Mouse (Mus musculus) midbrain, postnatal 0 days (tissue): Measurements from ENCODE around the gene Ap2a2. TPM values are rescaled to one million over a fixed set of nuclear protein-coding genes. Genes with fewer than 3 reads are reported as not detected.

ENCODE experiments used
- ATAC-seq: fragments of 200-750 bp; cut with Nextera tagmentation; 2 replicates; pipeline ENCODE4 v1.8.0; 2017; ENCODE audit warnings: moderate number of reproducible peaks, mild to moderate bottlenecking, moderate TSS enrichment, moderate library complexity; ENCODE audit not compliant: low FRiP score
- DNase-seq: peaks from one replicate; pipeline ENCODE4 v3.0.0-alpha.2; 2015; ENCODE audit warnings: low spot score
- H3K27ac ChIP-seq: fragments of 300-500 bp; sonication (generic); 2 replicates; pipeline ENCODE4 v1.5.1; 2014; ENCODE audit warnings: low read depth, mild to moderate bottlenecking, low read length, mixed read lengths
- H3K27me3 ChIP-seq: fragments of 300-500 bp; sonication (generic); 2 replicates; pipeline ENCODE4 v1.6.1; 2014; ENCODE audit warnings: low read length, control low read depth, mixed read lengths; ENCODE audit not compliant: insufficient read depth
- H3K36me3 ChIP-seq: fragments of 300-500 bp; sonication (generic); 2 replicates; pipeline ENCODE4 v1.6.1; 2014; ENCODE audit warnings: low read length, control low read depth, mixed read lengths; ENCODE audit not compliant: insufficient read depth
- H3K4me1 ChIP-seq: fragments of 300-500 bp; sonication (generic); 2 replicates; pipeline ENCODE4 v1.6.1; 2014; ENCODE audit warnings: mild to moderate bottlenecking, control low read depth, antibody characterized with exemption, low read length, mixed read lengths; ENCODE audit not compliant: insufficient read depth
- H3K4me2 ChIP-seq: fragments of 300-500 bp; sonication (generic); 2 replicates; pipeline ENCODE4 v1.6.1; 2014; ENCODE audit warnings: low read depth, mild to moderate bottlenecking, low read length, mixed read lengths; ENCODE audit not compliant: poor library complexity, severe bottlenecking
- H3K4me3 ChIP-seq: fragments of 300-500 bp; sonication (generic); 2 replicates; pipeline ENCODE4 v1.5.1; 2014; ENCODE audit warnings: low read depth, mild to moderate bottlenecking, low read length, moderate library complexity
- H3K9ac ChIP-seq: fragments of 300-500 bp; sonication (generic); replicated peaks from 2 replicates; pipeline ENCODE4 v1.6.1; 2014; ENCODE audit warnings: mild to moderate bottlenecking, low read length, moderate library complexity, mixed read lengths; ENCODE audit not compliant: poor library complexity, severe bottlenecking
- H3K9me3 ChIP-seq: fragments of 300-500 bp; sonication (generic); 2 replicates; pipeline ENCODE4 v1.6.1; 2016; ENCODE audit warnings: low read length, control low read depth
- CTCF ChIP-seq: IDR thresholded peaks from 2 replicates; pipeline ENCODE4 v1.5.1; 2016; ENCODE audit warnings: antibody characterized with exemption, mild to moderate bottlenecking
- WGBS: fragments of 180-500 bp; shearing (Covaris S2); extraction: QIAGEN DNeasy Blood & Tissue Kit; methylation state at CpG from one replicate; pipeline ENCODE4 v1.1.7; 2014; 5-methylcytosine and 5-hydroxymethylcytosine counted together
- polyA plus RNA-seq: library from polyadenylated mRNA; unstranded; fragments of >200 nt; fragmentation: Nextera tagmentation; extraction: Ambion mirVana; gene quantifications from 2 replicates; pipeline ENCODE4 v1.2.1, GENCODE M21; 2015
- total RNA-seq: library from RNA; depleted of rRNA; stranded (reverse); fragments of >200 nt; gene quantifications from 2 replicates; pipeline ENCODE4 v1.2.3, GENCODE M21; 2014

Gene Ap2a2
- total and polyA plus RNA-seq, 2 experiments from 2014 or later, result 129 to 203 TPM

GRCm38 (mm10) chr7:141562421-141562851, 463 bp downstream of the Ap2a2 start:
- Histone ChIP-seq H3K4me1 (peaks cover 10% of the 10 kb centered on the region; the same call in 1 of the 2 replicates), H3K27ac (peak overlapping the region; percentile 91), H3K27me3 (no peaks in the 10 kb centered on the region), H3K4me3 (peak overlapping the region; percentile 86), H3K4me2 (peak overlapping the region; percentile 79), H3K9me3 (no peaks in the 10 kb centered on the region), H3K9ac (peak overlapping the region; percentile 91), H3K36me3 (no peaks in the 10 kb centered on the region)
- under 1% methylated on average over 33 of the region's 33 CpGs for WGBS
- no peak for TF ChIP-seq CTCF
- no peak for DNase-seq
- ATAC-seq, result peak; percentile 68

DNA sequence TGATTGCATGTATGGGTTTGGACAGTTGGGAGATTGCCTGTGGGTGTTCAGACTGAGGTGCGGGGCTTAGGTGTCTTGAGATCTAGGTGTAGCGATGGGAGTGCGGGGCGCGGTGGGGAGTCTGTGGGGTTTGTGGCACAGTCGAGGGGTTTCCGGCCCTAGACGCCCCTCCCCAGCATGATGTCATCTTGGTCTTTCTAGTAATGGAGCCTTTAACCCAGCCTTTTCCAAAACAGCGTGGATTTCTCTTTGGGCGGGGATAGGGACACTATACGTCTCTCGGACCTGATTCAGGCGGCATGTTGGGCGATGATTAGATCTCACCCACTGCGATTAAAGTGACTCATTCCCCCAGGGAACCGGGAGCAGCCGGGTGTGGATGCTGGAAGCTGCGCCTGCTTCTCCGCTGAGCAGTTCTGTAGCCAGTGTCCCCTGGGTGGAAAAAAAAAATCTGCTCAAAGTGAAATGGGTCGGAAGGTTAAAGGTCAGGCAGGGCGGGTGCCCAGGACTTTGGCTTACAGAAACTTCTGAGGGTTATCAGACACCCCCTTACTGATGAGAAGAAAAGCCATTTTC, 967 bp downstream of the Ap2a2 start:
- peak; percentile 12; the same call in 1 of the 2 replicates for ATAC-seq
- Histone ChIP-seq H3K36me3 (no peaks in the 10 kb centered on the region), H3K4me2 (peak overlapping the region; percentile 79), H3K9ac (peak overlapping the region; percentile 91), H3K4me3 (peak overlapping the region; percentile 86), H3K27me3 (no peaks in the 10 kb centered on the region), H3K4me1 (peaks cover 10% of the 10 kb centered on the region; the same call in 1 of the 2 replicates), H3K9me3 (no peaks in the 10 kb centered on the region), H3K27ac (peak overlapping the region; percentile 91)
- WGBS, result under 1% methylated on average over 21 of the region's 21 CpGs
- DNase-seq, result peak; percentile 65
- TF ChIP-seq CTCF, result no peak

- Histone ChIP-seq H3K4me2 (no peak overlapping the region), H3K36me3 (no peaks in the 10 kb centered on the region), H3K4me1 (peaks cover 10% of the 10 kb centered on the region; the same call in 1 of the 2 replicates), H3K4me3 (no peak overlapping the region), H3K27ac (no peak overlapping the region), H3K27me3 (no peaks in the 10 kb centered on the region), H3K9ac (0 out of 2 replicates have a peak overlapping the region, but pooled peaks have one; percentile 13), H3K9me3 (no peaks in the 10 kb centered on the region)
- ATAC-seq, result no peak
- DNase-seq, result no peak
- WGBS, result 79% methylated on average over 7 of the region's 7 CpGs
- TF ChIP-seq CTCF, result no peak
Measured at GRCm38 (mm10) chr7:141564561-141564960, 2.6 kb downstream of the Ap2a2 start.

DNA sequence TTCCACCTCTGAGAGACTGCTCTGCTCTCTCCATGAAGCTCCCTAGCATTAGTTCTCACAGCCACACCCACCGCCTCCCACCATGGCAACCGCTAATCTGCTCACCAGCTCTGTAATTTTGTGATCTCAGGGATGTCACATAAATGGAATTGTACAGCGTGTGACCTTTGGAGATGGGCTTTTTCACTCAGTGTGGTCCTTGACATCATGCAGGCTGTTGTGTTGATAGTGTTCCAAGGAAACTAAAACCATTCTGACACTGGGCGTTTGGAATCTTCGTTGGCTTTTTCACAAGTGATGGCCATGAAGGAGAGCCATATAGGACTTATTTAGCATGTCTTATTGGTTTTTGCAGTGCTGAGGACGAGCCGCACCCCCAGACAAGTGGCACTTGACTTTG, 4.6 kb downstream of the Ap2a2 start:
- TF ChIP-seq CTCF, result no peak
- no peaks in the 10 kb centered on the region for H3K9me3 ChIP-seq
- no peak overlapping the region for H3K4me2 ChIP-seq
- WGBS, result 65% methylated on average over 7 of the region's 7 CpGs
- DNase-seq (no peak), ATAC-seq (no peak)
- 0 out of 2 replicates have a peak, but pooled peaks cover 3% of the 10 kb centered on the region for H3K36me3 ChIP-seq
- no peak overlapping the region for H3K4me3 ChIP-seq
- H3K4me1 ChIP-seq, result peaks cover 7% of the 10 kb centered on the region; the same call in 1 of the 2 replicates
- H3K27ac ChIP-seq, result no peak overlapping the region
- H3K27me3 ChIP-seq, result no peaks in the 10 kb centered on the region
- H3K9ac ChIP-seq, result no peak overlapping the region

GRCm38 (mm10) chr7:141569283-141569803, 7.4 kb downstream of the Ap2a2 start:
- Histone ChIP-seq H3K4me3 (no peak overlapping the region), H3K27ac (no peak overlapping the region), H3K9me3 (no peaks in the 10 kb centered on the region), H3K9ac (no peak overlapping the region), H3K4me1 (peaks cover 5% of the 10 kb centered on the region; the same call in 1 of the 2 replicates), H3K27me3 (no peaks in the 10 kb centered on the region), H3K4me2 (no peak overlapping the region), H3K36me3 (0 out of 2 replicates have a peak, but pooled peaks cover 3% of the 10 kb centered on the region)
- WGBS, result 88% methylated on average over 9 of the region's 9 CpGs
- TF ChIP-seq CTCF, result no peak
- ATAC-seq (no peak), DNase-seq (no peak)

GRCm38 (mm10) chr7:141569916-141570315, 7.9 kb downstream of the Ap2a2 start:
- no peak overlapping the region for H3K4me2 ChIP-seq
- DNase-seq (no peak), ATAC-seq (no peak)
- H3K9ac ChIP-seq, result no peak overlapping the region
- no peaks in the 10 kb centered on the region for H3K9me3 ChIP-seq
- TF ChIP-seq CTCF, result no peak
- WGBS, result 86% methylated on average over 3 of the region's 3 CpGs
- no peaks in the 10 kb centered on the region; the same call in 1 of the 2 replicates for H3K4me1 ChIP-seq
- no peak overlapping the region for H3K4me3 ChIP-seq
- no peak overlapping the region for H3K27ac ChIP-seq
- H3K36me3 ChIP-seq, result 0 out of 2 replicates have a peak, but pooled peaks cover 3% of the 10 kb centered on the region
- no peaks in the 10 kb centered on the region for H3K27me3 ChIP-seq
